In the genomic region with DNA sequence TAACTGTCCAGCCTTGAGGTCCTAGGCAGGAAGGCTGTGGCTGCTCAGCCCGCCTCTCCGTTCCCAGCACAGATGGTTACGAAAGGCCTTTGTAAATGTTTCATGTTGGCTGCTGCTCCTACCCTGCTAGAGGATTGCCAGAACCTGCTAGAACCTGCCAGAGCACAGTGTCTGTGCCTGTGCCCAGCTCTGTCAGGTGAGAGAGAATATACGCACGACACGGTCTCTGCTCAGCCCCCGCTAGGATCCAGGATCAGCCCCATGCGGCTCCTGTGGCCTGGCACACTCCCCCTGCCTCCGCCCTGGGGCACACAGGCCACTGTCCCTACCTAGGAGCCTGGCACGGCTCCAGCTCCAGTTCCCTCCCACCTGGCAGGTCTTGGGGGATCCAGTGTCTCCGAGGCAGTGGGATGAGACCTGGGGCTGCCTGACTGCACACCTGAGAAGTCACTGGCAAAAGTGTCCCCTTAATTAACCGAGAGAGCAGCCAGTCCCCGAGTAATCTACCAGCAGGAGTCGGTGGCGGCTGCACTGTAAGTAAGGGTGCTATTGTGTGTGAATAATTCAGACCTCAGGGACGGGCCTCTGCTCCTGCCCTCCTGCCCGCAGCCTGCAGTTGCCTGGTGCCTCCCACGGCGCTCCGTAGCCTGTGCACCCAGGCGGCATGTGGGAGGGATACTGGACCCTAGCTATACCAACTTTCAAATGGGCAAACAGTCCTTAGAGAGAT, we compare ENCODE assay signal across 8 mouse cellular contexts.
A peak's percentile ranks its signal among the peaks of the same experiment; 100 is the strongest.
DNase-seq lines count a peak whose midpoint lies in the region; TF ChIP-seq lines count a peak whose summit lies in the region.

No protein-coding gene starts in this region.

- peaks cover 20% of the 10 kb centered on the region for H3K4me1 ChIP-seq in cortical plate, adult 2 months (ENCODE audit: control insufficient read depth, insufficient read depth, low read length)

- no peak overlapping the region for H3K4me3 ChIP-seq in layer of hippocampus, adult 2 months
- no peak overlapping the region for H3K4me3 ChIP-seq in cortical plate, adult 2 months (ENCODE audit: insufficient read depth, low read length)
- H3K4me3 ChIP-seq in myocyte: no peak overlapping the region

- no peak for TF ChIP-seq POLR2A in brain, embryonic 14.5 days (IDR thresholded peaks at IDR 0.05; ENCODE audit: borderline replicate concordance, extremely low read depth, insufficient read depth, insufficient read length, poor library complexity, severe bottlenecking)
- TF ChIP-seq POLR2A in cortical plate, adult 2 months (IDR thresholded peaks at IDR 0.05; ENCODE audit: extremely low read depth, insufficient read depth, low read length): no peak
- TF ChIP-seq POLR2A in myocyte (IDR thresholded peaks at IDR 0.05; ENCODE audit: insufficient read length, low read depth): no peak

- peak overlapping the region; percentile 93 for H3K27ac ChIP-seq in layer of hippocampus, adult 2 months
- H3K27ac ChIP-seq in cortical plate, adult 2 months (ENCODE audit: insufficient read depth, low read length): peak overlapping the region; percentile 51; the same call in 1 of the 2 replicates

- H3K27me3 ChIP-seq in myocyte (ENCODE audit: control insufficient read depth, insufficient read depth, insufficient read length): no peaks in the 10 kb centered on the region

- peak overlapping the region; percentile 25 for H3K4me2 ChIP-seq in myocyte (ENCODE audit: low read depth)

- H3ac ChIP-seq in myocyte (ENCODE audit: control insufficient read depth, insufficient read length): no peak overlapping the region

- no peaks in the 10 kb centered on the region for H3K36me3 ChIP-seq in myocyte (ENCODE audit: control insufficient read depth, insufficient read depth)

- no peaks in the 10 kb centered on the region for H3K79me2 ChIP-seq in myocyte (ENCODE audit: control insufficient read depth, insufficient read depth)

- TF ChIP-seq CTCF in layer of hippocampus, adult 2 months (conservative IDR thresholded peaks at IDR 0.05): peak; percentile 34
- no peak for TF ChIP-seq CTCF in brain, embryonic 14.5 days (IDR thresholded peaks at IDR 0.05; ENCODE audit: borderline replicate concordance, extremely low read depth, insufficient read depth, insufficient read length)
- no peak for TF ChIP-seq CTCF in cortical plate, adult 2 months (IDR thresholded peaks at IDR 0.05; ENCODE audit: extremely low read depth, insufficient read depth, low read length)

- peak in 1 of 2 experiments; percentile 50 for DNase-seq in layer of hippocampus, adult 2 months (ENCODE audit: low spot score in 2 of 2)
- DNase-seq in layer of hippocampus, adult 9-11 months: no peak
- DNase-seq in brain, embryonic 14.5 days (ENCODE audit: low read depth): peak; percentile 81
- peak; percentile 71 for DNase-seq in kidney, adult 18-20 months
- DNase-seq in thymus, postnatal 0 days (ENCODE audit: low spot score): no peak
- no peak for DNase-seq in urinary bladder, postnatal 4 days (ENCODE audit: low spot score in 2 of 2)

TF ChIP-seq in myocyte, 11 proteins besides CTCF, POLR2A, EP300 and RAD21:
- TF ChIP-seq REST (IDR thresholded peaks at IDR 0.05; ENCODE audit: insufficient read depth, insufficient read length) (no peak), MYOG (IDR thresholded peaks at IDR 0.05; ENCODE audit: control insufficient read depth in 1 of 3, insufficient read depth in 1 of 3, insufficient read length in 2 of 3, low read depth in 2 of 3) (no peak)

Comparison
In these comparisons a context has a peak if more than half of its experiments do, and no peak if none do; other contexts are left out.
1. DNase-seq: peak in brain, embryonic 14.5 days (single experiment) and kidney, adult 18-20 months (single experiment); none in layer of hippocampus, adult 9-11 months (single experiment), thymus, postnatal 0 days (single experiment) and urinary bladder, postnatal 4 days (0 of 2).